Mouse (Mus musculus) stomach, embryonic 14.5 days (tissue): ENCODE data around the gene Cln5. TPM values are rescaled to one million over a fixed set of nuclear protein-coding genes. Genes with fewer than 3 reads are reported as not detected.

ENCODE experiments used
- ATAC-seq: fragments of 200-750 bp; cut with Nextera tagmentation; 2 replicates; pipeline ENCODE4 v1.8.0; 2017; ENCODE audit warnings: low read depth, moderate TSS enrichment; ENCODE audit not compliant: insufficient number of reproducible peaks, insufficient read depth, low FRiP score
- H3K27ac ChIP-seq: fragments of 300-500 bp; sonication (generic); 2 replicates; pipeline ENCODE4 v1.5.1; 2014; ENCODE audit warnings: mild to moderate bottlenecking, low read length, moderate library complexity, mixed read lengths
- H3K27me3 ChIP-seq: fragments of 300-500 bp; sonication (generic); 2 replicates; pipeline ENCODE4 v1.6.1; 2014; ENCODE audit warnings: low read length, control low read depth, mixed read lengths; ENCODE audit not compliant: control insufficient read depth, insufficient read depth
- H3K36me3 ChIP-seq: fragments of 300-500 bp; sonication (generic); 2 replicates; pipeline ENCODE4 v1.6.1; 2014; ENCODE audit warnings: mild to moderate bottlenecking, control low read depth, low read length, moderate library complexity, mixed read lengths; ENCODE audit not compliant: control insufficient read depth, insufficient read depth
- H3K4me1 ChIP-seq: fragments of 300-500 bp; sonication (generic); 2 replicates; pipeline ENCODE4 v1.6.1; 2014; ENCODE audit warnings: low read length, control low read depth, mixed read lengths; ENCODE audit not compliant: control insufficient read depth, insufficient read depth
- H3K4me2 ChIP-seq: fragments of 300-500 bp; sonication (generic); replicated peaks from 2 replicates; pipeline ENCODE4 v1.6.1; 2014; ENCODE audit warnings: low read depth, low read length, control low read depth
- H3K4me3 ChIP-seq: fragments of 300-500 bp; sonication (generic); 2 replicates; pipeline ENCODE4 v1.5.1; 2014; ENCODE audit warnings: low read depth, low read length, control low read depth
- H3K9ac ChIP-seq: fragments of 300-500 bp; sonication (generic); replicated peaks from 2 replicates; pipeline ENCODE4 v1.6.1; 2014; ENCODE audit warnings: low read depth, mild to moderate bottlenecking, control low read depth, low read length, moderate library complexity, mixed read lengths
- H3K9me3 ChIP-seq: fragments of 300-500 bp; sonication (generic); 2 replicates; pipeline ENCODE4 v1.6.1; 2016; ENCODE audit warnings: low read depth, low read length, control low read depth; ENCODE audit not compliant: control insufficient read depth
- WGBS: fragments of 180-500 bp; shearing (Covaris S2); extraction: QIAGEN DNeasy Blood & Tissue Kit; methylation state at CpG from one replicate; pipeline ENCODE4 v1.1.7; 2014; 5-methylcytosine and 5-hydroxymethylcytosine counted together
- polyA plus RNA-seq: library from polyadenylated mRNA; unstranded; fragments of >200 nt; fragmentation: Nextera tagmentation; extraction: Ambion mirVana; gene quantifications from 2 replicates; pipeline ENCODE4 v1.2.1, GENCODE M21; 2014

Cln5 gene
- polyA plus RNA-seq, 1 experiment from 2014 or later = 30.4 TPM

DNA sequence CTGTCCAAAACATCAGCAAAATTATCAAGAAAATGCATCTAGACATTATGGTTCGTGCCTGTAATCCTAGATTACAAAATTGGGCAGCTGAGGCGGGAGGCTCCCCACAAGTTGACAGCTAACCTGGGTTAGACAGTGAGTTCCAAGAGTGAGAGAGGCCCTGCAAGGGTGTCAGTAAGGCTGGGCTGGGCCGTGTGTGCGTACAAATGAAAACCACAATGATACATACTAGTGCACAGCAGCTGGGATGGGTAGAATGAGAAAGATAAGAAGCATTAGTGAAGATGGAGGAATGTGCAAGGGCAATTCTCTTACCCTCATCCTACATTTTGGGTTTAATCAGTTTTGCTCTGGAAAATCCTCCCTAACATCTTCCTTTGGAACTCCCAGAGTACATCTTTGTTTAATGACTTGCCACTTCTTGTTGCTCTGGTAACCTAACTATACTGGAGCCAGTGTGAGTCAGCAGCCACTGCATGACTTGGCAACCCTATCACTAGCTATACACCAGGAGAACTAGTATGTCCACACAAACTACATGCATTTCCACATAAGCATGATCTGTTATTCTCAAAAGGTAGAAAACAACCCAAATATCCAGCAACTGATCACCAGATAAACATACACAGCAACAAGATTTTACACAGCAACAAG, 16.8 kb downstream of the Cln5 start:
- 83% methylated on average over 4 of the region's 4 CpGs for WGBS
- no peaks in the 10 kb centered on the region for H3K27me3 ChIP-seq
- no peak overlapping the region for H3K4me2 ChIP-seq
- no peak overlapping the region for H3K4me3 ChIP-seq
- peaks cover 46% of the 10 kb centered on the region for H3K36me3 ChIP-seq
- H3K9ac ChIP-seq = no peak overlapping the region
- 0 out of 2 replicates have a peak, but pooled peaks cover 4% of the 10 kb centered on the region for H3K4me1 ChIP-seq
- 0 out of 2 replicates have a peak overlapping the region, but pooled peaks have one; percentile 15 for H3K27ac ChIP-seq
- ATAC-seq = peak; percentile 73; the same call in 1 of the 2 replicates
- no peaks in the 10 kb centered on the region for H3K9me3 ChIP-seq

DNA sequence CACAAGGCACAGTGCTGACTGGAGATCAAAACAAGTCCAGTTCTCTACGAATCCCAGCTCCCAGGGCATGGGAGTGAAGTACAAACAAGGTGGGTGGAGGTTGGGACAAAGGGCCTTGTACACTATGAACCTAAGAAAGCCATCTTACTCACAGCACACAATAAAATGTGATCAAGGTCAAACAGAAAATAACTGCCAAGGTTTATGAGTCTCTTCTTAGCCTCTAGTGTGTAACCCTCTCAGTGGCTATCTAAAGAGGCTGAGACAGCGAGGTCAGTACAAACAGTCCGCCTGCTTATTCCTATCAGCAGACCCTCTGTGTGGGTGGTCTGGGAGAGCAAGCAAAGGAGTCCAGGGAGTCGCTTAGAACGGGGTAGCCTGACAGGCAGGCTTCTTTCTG, 17.8 kb downstream of the Cln5 start:
- no peak overlapping the region for H3K4me3 ChIP-seq
- 0 out of 2 replicates have a peak, but pooled peaks cover 6% of the 10 kb centered on the region for H3K4me1 ChIP-seq
- peaks cover 42% of the 10 kb centered on the region for H3K36me3 ChIP-seq
- H3K27ac ChIP-seq = no peak overlapping the region
- H3K4me2 ChIP-seq = no peak overlapping the region
- 74% methylated on average over 5 of the region's 5 CpGs for WGBS
- no peaks in the 10 kb centered on the region for H3K9me3 ChIP-seq
- no peaks in the 10 kb centered on the region for H3K27me3 ChIP-seq
- H3K9ac ChIP-seq = no peak overlapping the region
- ATAC-seq = no peak

DNA sequence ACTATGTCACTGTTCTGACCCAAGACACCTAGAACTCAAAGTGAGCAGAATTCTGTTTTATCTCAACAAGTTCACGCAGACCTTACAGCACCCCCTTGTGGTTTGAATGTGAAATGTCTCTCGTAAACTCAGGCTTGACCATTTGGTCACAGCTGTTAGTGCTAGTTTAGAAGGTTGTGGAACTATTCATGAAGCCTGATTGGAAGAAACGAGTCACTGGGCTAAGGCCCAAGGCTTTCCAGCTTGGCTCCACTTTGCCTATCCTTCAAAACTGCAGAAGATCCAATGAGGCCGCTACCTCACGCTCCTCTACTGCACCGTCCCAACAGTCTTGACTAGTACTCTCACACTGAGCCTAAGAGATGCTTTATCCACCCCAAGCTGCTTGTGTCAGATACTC, 18.6 kb downstream of the Cln5 start:
- 69% methylated on average over 6 of the region's 6 CpGs for WGBS
- H3K36me3 ChIP-seq = peaks cover 41% of the 10 kb centered on the region
- no peak; the same call in 1 of the 2 replicates for ATAC-seq

DNA sequence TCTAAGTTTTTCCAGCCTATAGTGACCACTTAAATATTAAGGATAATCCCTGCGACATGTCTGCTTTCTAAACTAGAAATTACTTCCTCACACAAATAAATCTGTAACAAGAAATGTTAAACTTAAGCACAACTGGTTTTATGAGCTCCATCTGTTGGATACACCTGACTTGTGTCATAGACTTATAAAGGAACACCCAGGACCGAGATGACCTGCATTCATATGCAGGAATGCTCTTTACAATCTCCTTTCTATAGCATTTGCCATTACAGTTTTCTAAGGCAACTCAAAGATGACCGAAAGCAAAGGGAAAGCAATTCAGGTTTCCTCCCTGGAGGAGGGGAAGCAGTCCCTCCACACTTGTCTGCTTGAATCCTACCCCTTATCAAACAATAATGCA, 23.2 kb downstream of the Cln5 start:
- Histone ChIP-seq H3K4me1 (peaks cover 17% of the 10 kb centered on the region; the same call in 1 of the 2 replicates), H3K9me3 (no peaks in the 10 kb centered on the region), H3K27ac (no peak overlapping the region), H3K4me3 (no peak overlapping the region), H3K27me3 (no peaks in the 10 kb centered on the region), H3K4me2 (no peak overlapping the region), H3K9ac (no peak overlapping the region), H3K36me3 (peaks cover 19% of the 10 kb centered on the region)
- ATAC-seq = no peak
- WGBS = 89% methylated on average over 3 of the region's 3 CpGs

More for the DNA sequence above, 18.6 kb downstream of the Cln5 start:
- Histone ChIP-seq H3K27me3 (no peaks in the 10 kb centered on the region), H3K27ac (no peak overlapping the region), H3K4me2 (no peak overlapping the region), H3K9me3 (no peaks in the 10 kb centered on the region), H3K4me1 (0 out of 2 replicates have a peak, but pooled peaks cover 9% of the 10 kb centered on the region), H3K9ac (no peak overlapping the region), H3K4me3 (no peak overlapping the region)

DNA sequence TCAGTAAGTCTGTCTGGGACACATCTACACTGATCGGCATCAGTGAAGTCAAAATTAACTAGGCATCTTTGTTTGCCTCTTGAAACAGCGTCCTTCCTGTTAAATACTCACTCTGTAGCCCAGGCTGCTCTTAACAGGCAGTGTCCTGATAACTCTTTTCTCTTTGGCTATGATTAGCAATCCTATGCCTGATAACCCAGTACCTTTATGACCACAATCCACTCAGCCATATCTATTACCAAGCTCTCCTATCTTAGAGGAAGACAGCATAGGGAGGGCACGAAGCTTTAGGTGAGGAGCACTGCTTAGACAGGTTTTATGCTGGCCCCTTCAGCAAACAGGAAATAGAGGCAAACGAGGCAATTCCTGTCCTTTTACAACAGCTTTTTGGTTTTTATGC, 23.7 kb downstream of the Cln5 start:
- H3K9me3 ChIP-seq = no peaks in the 10 kb centered on the region
- ATAC-seq = no peak
- WGBS = 61% methylated on average over 4 of the region's 4 CpGs

DNA sequence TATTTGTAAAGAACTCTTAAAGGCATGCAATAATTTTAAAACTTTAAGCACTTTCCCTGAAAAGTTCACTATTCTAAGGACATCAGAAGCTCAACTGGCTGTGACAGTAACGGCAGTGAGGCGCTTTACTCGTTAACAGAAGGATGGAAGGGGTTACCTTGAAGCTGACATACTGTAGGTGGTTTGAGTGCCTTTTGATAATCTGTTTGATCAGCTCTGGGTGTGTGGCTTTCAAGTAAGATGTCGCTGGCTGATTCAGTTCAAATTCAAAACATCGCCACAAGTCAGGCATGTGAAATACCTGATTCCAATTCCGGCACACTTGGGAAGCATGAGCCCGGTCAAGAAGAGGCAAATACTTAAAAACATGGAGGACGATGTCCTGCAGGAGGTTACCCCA, 25.0 kb downstream of the Cln5 start:
- no peaks in the 10 kb centered on the region for H3K27me3 ChIP-seq
- peaks cover 8% of the 10 kb centered on the region for H3K36me3 ChIP-seq
- H3K9ac ChIP-seq = no peak overlapping the region
- no peak overlapping the region for H3K4me3 ChIP-seq
- H3K4me2 ChIP-seq = no peak overlapping the region
- H3K9me3 ChIP-seq = no peaks in the 10 kb centered on the region
- ATAC-seq = no peak
- WGBS = 88% methylated on average over 8 of the region's 8 CpGs
- no peak overlapping the region for H3K27ac ChIP-seq
- H3K4me1 ChIP-seq = peaks cover 17% of the 10 kb centered on the region; the same call in 1 of the 2 replicates

More for the DNA sequence above, 23.7 kb downstream of the Cln5 start:
- no peak overlapping the region for H3K9ac ChIP-seq
- H3K4me2 ChIP-seq = no peak overlapping the region
- no peaks in the 10 kb centered on the region for H3K27me3 ChIP-seq
- no peak overlapping the region for H3K4me3 ChIP-seq
- peaks cover 18% of the 10 kb centered on the region for H3K36me3 ChIP-seq
- peaks cover 17% of the 10 kb centered on the region; the same call in 1 of the 2 replicates for H3K4me1 ChIP-seq
- H3K27ac ChIP-seq = no peak overlapping the region

DNA sequence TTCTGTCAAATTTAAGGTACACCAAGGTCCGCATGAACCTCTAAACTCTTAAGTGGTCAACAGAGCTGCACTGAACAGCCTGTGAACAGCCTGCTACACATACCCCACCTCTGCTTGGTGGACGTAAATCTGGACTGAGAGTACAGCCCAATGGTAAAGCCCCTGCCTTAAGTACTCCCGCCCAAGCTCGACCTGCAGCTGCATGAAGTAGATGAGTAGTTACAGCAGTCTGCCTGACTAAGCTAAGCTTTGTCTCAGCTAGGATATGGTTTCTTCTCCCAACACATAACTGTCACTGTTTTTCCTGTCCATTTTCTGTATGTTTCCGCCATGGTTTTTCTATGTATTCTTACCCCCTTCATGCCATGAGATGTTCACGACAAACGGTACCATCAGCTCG, 25.8 kb downstream of the Cln5 start:
- Histone ChIP-seq H3K4me3 (no peak overlapping the region), H3K4me1 (peaks cover 22% of the 10 kb centered on the region; the same call in 1 of the 2 replicates), H3K27ac (no peak overlapping the region), H3K27me3 (no peaks in the 10 kb centered on the region), H3K4me2 (no peak overlapping the region), H3K36me3 (peaks cover 8% of the 10 kb centered on the region), H3K9me3 (no peaks in the 10 kb centered on the region), H3K9ac (no peak overlapping the region)
- ATAC-seq = no peak
- WGBS = 84% methylated on average over 8 of the region's 8 CpGs

DNA sequence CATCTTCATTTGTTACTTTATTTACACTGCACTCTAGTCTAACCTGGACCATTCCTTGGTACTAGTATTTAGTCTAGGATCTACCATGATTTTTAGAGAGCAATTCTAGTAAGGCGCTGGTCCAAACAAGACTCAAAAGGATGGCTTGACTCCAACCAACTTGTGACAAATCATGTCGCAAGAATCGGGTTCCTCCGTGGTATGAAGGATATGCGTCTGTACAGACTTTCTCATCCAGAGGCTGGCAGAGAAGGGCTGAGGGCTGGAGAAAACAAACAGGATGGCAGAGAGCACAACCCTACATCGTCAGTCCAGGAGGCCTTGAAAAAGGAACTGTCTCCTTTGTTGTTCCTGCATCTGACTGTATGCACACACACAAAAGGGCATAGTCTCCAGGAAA, 26.6 kb downstream of the Cln5 start:
- 83% methylated on average over 6 of the region's 6 CpGs for WGBS
- no peaks in the 10 kb centered on the region for H3K9me3 ChIP-seq
- H3K27ac ChIP-seq = no peak overlapping the region
- no peak for ATAC-seq
- H3K27me3 ChIP-seq = no peaks in the 10 kb centered on the region
- H3K36me3 ChIP-seq = peaks cover 2% of the 10 kb centered on the region; the same call in 1 of the 2 replicates
- H3K4me3 ChIP-seq = no peak overlapping the region
- peaks cover 20% of the 10 kb centered on the region; the same call in 1 of the 2 replicates for H3K4me1 ChIP-seq
- no peak overlapping the region for H3K9ac ChIP-seq
- H3K4me2 ChIP-seq = no peak overlapping the region
